Mouse (Mus musculus): Measurements from ENCODE around the gene Rin2.

DNA sequence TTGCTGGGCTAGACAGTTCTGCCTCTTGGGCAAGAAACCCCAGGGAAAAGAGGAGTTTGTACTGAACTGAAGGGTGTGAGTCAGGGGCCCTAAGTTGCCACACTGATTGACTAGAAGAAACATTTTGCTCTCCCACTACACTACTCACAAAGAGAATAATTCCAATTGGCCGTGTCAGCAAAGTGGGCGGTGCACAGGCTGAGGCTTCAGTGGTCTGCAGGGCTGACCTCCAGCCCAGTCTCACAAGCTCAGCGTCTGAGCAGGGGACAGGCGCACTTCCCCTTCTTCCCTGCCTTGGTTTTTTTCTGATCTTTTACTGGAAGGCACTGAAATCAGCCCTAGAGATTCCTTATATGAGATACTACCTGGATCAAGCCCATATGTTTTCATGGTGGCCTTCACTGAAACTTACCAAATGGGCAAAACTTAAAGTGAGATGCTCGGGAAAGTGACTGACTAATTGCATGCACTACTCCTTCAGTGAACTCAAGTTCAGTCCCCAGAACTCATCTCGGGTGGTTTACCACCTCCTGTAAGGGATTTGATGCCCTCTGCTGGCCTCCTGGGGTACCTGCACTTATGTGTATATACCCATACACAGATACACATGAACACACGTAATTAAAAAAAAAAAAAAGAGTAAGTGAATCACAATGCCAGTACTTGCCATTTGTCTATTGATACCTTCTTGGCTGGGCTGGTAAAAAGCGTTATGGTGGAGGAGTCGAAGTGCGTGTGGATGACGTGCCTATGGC lies 191.9 kb downstream of the Rin2 start:
- TF ChIP-seq CTCF (IDR thresholded peaks at IDR 0.05; ENCODE audit: low read depth, low read length) (no peak), POLR2A (IDR thresholded peaks at IDR 0.05; ENCODE audit: extremely low read depth, insufficient read depth, low read length) (no peak)

All from liver, adult 2 months (tissue).